Mouse (Mus musculus) kidney, embryonic 14.5 days (tissue): ENCODE results near the gene Bcl10. TPM values are rescaled to one million over a fixed set of nuclear protein-coding genes. Genes with fewer than 3 reads are reported as not detected.
A peak's percentile ranks its signal among the peaks of the same experiment; 100 is the strongest.
"Not testable (repeated sequence)": the region's sequence is repeated elsewhere in the genome, so short reads cannot be mapped to it uniquely, and the experiment has no call there.

Experiments used
- ATAC-seq: fragments of 200-750 bp; cut with Nextera tagmentation; 2 replicates; pipeline ENCODE4 v1.8.0; 2017; ENCODE audit warnings: moderate number of reproducible peaks, mild to moderate bottlenecking, moderate TSS enrichment, moderate library complexity; ENCODE audit not compliant: low FRiP score, low TSS enrichment
- H3K27ac ChIP-seq: fragments of 300-500 bp; sonication (generic); 2 replicates; pipeline ENCODE4 v1.5.1; 2014; ENCODE audit warnings: low read depth, mild to moderate bottlenecking, low read length, moderate library complexity, mixed read lengths
- H3K27me3 ChIP-seq: fragments of 300-500 bp; sonication (generic); 2 replicates; pipeline ENCODE4 v1.6.1; 2014; ENCODE audit warnings: mild to moderate bottlenecking, low read length; ENCODE audit not compliant: control insufficient read depth, insufficient read depth
- H3K36me3 ChIP-seq: fragments of 300-500 bp; sonication (generic); 2 replicates; pipeline ENCODE4 v1.6.1; 2014; ENCODE audit warnings: low read length, mixed read lengths; ENCODE audit not compliant: control insufficient read depth, insufficient read depth
- H3K4me1 ChIP-seq: fragments of 300-500 bp; sonication (generic); 2 replicates; pipeline ENCODE4 v1.6.1; 2014; ENCODE audit warnings: low read length, mixed read lengths; ENCODE audit not compliant: control insufficient read depth, insufficient read depth
- H3K4me2 ChIP-seq: fragments of 300-500 bp; sonication (generic); replicated peaks from 2 replicates; pipeline ENCODE4 v1.6.1; 2014; ENCODE audit warnings: low read depth, mild to moderate bottlenecking, low read length
- H3K4me3 ChIP-seq: fragments of 300-500 bp; sonication (generic); 2 replicates; pipeline ENCODE4 v1.5.1; 2014; ENCODE audit warnings: mild to moderate bottlenecking, low read length
- H3K9ac ChIP-seq: fragments of 300-500 bp; sonication (generic); 2 replicates; pipeline ENCODE4 v1.6.1; 2014; ENCODE audit warnings: low read depth, mild to moderate bottlenecking, low read length, moderate library complexity
- H3K9me3 ChIP-seq: fragments of 300-500 bp; sonication (generic); 2 replicates; pipeline ENCODE4 v1.6.1; 2016; ENCODE audit warnings: low read length; ENCODE audit not compliant: control insufficient read depth
- WGBS: fragments of 180-500 bp; shearing (Covaris S2); extraction: QIAGEN DNeasy Blood & Tissue Kit; methylation state at CpG from one replicate; pipeline ENCODE4 v1.1.7; 2014; 5-methylcytosine and 5-hydroxymethylcytosine counted together
- polyA plus RNA-seq: library from polyadenylated mRNA; unstranded; fragments of >200 nt; fragmentation: Nextera tagmentation; extraction: Ambion mirVana; gene quantifications from 2 replicates; pipeline ENCODE4 v1.2.1, GENCODE M21; 2014

Gene Bcl10
- polyA plus RNA-seq = 52.5 and 54.5 TPM in 2 replicates

DNA sequence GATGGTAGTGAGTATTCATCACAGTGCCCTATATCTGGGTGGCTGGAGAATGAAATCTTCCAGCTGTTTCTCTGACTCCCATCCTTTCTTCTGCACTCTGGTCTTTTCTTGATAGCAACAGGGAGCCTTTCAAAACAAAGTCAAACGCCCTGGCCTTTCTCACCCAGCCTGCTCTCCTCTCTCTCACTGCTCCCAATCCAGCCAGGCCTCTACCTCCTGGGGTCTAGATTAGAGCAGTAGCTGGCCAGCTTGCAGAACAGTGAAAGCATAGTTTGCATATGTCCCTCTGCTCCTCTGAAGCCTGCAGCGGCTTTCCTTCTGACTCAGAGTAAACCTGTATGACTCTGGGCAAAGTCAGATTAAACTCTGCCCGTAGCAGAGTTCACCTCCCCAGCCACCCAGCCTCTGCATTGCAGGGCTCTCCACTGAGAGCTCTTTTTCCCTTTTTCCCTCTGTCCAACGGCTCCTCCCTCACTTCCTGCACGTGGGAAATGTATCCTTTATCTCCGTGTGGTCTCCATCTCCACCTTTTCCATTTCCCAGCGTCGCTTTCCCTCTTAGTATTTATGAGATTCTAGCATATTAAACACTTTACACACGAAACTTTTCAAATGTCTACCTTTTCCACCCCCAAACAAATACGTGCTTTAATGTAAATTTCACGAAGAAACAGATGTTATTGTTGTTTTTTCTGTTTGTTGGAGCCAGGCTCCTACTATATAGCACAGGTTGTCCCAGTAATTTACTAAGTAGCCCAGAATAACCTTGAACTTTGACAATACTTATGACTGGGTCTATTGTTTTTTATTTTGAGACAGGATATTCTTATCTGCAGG lies at the start of gene Bcl10:
Gene Bcl10 (plus strand): TSS at position 786 of the 836 bp plus-strand sequence.
- H3K27ac ChIP-seq = peak within 1 kb of the TSS; percentile 87
- no peaks in the 10 kb centered on the region for H3K27me3 ChIP-seq
- no peaks in the 10 kb centered on the region for H3K9me3 ChIP-seq
- peak within 1 kb of the TSS; percentile 57 for H3K4me2 ChIP-seq
- WGBS = 36% methylated on average over 11 of the region's 11 CpGs
- H3K4me3 ChIP-seq = peak within 1 kb of the TSS; percentile 42
- peak within 1 kb of the TSS; percentile 34 for H3K9ac ChIP-seq
- H3K4me1 ChIP-seq = peaks cover 7% of the 10 kb centered on the region
- no peaks in the 10 kb centered on the region for H3K36me3 ChIP-seq
- ATAC-seq = no peak

DNA sequence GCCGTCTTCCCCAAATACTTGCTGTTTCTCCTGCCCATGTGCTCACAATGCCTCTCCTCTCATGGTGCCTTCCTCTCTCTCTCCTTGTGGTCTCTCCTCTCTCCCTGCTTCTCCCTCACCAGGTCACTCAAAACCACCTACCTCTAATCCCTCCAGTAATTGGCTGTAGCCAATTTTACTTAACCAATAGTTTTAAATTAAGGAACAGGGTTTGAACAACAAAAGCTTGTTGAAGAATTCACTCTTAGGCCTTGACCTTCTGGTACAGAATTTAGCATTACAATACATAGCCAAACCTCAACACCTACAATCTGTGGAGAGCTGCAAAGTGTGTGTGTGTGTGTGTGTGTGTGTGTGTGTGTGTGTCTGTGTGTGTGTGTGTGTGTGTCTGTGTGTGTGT lies 49.3 kb upstream of the Bcl10 start:
- Histone ChIP-seq H3K4me1 (no peaks in the 10 kb centered on the region), H3K36me3 (no peaks in the 10 kb centered on the region), H3K27me3 (no peaks in the 10 kb centered on the region), H3K9ac (no peak overlapping the region), H3K4me2 (no peak overlapping the region), H3K9me3 (no peaks in the 10 kb centered on the region), H3K4me3 (no peak overlapping the region), H3K27ac (no peak overlapping the region)
- WGBS = 88% methylated on average over 1 of the region's 1 CpGs
- no peak for ATAC-seq

DNA sequence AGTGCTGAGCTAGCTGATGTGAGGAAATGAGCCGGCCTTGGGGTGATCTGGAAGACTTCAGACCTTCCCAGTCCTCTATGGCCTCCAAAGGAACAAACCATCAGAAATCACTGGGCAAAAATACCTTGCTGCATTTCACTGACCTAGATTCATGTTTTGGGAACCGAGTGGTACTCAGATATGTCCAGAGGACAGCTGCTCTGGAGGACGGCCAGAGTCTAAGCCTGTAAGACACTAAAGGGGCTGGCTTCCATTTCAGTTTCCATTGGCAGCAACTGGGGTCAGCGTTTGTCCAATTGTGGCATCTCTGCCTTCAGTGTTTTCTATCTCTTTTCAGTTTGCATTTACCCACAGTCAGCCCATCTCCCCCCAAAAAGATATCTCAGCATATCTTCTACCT lies 48.5 kb upstream of the Bcl10 start:
- Histone ChIP-seq H3K9ac (no peak overlapping the region), H3K27ac (no peak overlapping the region), H3K36me3 (no peaks in the 10 kb centered on the region), H3K4me3 (no peak overlapping the region), H3K9me3 (no peaks in the 10 kb centered on the region), H3K27me3 (no peaks in the 10 kb centered on the region), H3K4me2 (no peak overlapping the region), H3K4me1 (no peaks in the 10 kb centered on the region)
- ATAC-seq = no peak
- 83% methylated on average over 4 of the region's 4 CpGs for WGBS

DNA sequence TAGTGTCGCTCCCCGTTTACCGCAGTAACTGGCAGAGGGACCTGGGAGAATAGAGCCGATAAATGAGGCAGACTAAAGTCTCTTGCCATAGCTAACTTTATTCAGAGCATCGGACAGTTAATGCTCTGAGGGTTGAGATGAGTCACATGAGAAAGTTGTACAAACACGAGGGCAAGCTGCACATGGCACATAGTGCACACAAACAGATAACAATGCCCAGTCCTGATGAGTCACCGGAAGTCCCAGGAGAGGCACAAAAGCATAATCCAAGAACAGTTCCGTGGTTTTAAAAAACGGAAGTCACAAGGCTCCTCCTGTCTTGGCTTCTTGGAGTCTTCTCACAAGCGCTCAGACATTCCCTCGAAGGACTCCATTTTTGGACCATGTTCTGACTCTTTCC lies 46.5 kb upstream of the Bcl10 start:
- H3K36me3 ChIP-seq = no peaks in the 10 kb centered on the region
- no peak overlapping the region for H3K4me3 ChIP-seq
- H3K27ac ChIP-seq = no peak overlapping the region
- no peak overlapping the region for H3K4me2 ChIP-seq
- H3K9me3 ChIP-seq = no peaks in the 10 kb centered on the region
- no peaks in the 10 kb centered on the region for H3K4me1 ChIP-seq
- ATAC-seq = no peak
- no peak overlapping the region for H3K9ac ChIP-seq
- 86% methylated on average over 11 of the region's 11 CpGs for WGBS
- no peaks in the 10 kb centered on the region for H3K27me3 ChIP-seq

DNA sequence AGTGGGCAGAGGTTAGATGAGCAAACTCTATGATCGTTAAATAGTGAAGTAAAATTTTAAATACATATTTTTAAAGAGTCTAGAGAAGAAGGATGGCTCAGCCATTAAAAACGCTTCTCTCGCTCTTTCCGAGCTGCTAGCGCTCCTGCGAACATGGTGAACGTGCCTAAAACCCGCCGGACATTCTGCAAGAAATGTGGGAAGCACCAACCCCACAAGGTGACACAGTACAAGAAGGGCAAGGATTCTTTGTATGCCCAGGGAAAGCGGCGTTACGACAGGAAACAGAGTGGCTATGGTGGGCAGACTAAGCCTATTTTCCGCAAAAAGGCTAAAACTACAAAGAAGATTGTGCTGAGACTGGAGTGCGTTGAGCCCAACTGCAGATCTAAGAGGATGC lies 43.7 kb upstream of the Bcl10 start:
- not testable (repeated sequence) for H3K9ac ChIP-seq, ATAC-seq, H3K9me3 ChIP-seq, H3K4me1 ChIP-seq, H3K27me3 ChIP-seq, H3K36me3 ChIP-seq, H3K27ac ChIP-seq, H3K4me2 ChIP-seq, H3K4me3 ChIP-seq
- WGBS = 96% methylated on average over 13 of the region's 14 CpGs

DNA sequence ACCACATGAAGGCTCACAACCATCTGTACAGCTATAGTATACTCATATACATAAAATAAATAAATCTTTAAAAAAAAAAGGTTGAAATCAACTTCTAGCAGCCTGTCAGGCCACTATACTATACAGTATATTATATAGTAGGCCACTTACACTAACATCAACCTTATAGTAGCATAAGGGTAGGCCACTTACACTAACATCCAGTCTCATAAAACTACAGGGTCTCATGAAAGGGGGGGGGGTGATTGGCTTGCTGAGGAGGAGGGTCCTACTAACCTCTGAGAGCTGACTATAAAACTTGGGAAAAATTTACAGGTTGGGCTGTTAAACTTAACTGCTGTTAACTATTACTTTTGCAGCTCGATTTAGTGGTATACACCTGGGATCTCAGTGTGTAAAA lies 42.3 kb upstream of the Bcl10 start:
- Histone ChIP-seq H3K4me2 (no peak overlapping the region), H3K4me1 (no peaks in the 10 kb centered on the region), H3K27me3 (no peaks in the 10 kb centered on the region), H3K9ac (no peak overlapping the region), H3K4me3 (no peak overlapping the region), H3K9me3 (no peaks in the 10 kb centered on the region), H3K36me3 (no peaks in the 10 kb centered on the region), H3K27ac (no peak overlapping the region)
- WGBS = 38% methylated on average over 1 of the region's 1 CpGs
- ATAC-seq = no peak

DNA sequence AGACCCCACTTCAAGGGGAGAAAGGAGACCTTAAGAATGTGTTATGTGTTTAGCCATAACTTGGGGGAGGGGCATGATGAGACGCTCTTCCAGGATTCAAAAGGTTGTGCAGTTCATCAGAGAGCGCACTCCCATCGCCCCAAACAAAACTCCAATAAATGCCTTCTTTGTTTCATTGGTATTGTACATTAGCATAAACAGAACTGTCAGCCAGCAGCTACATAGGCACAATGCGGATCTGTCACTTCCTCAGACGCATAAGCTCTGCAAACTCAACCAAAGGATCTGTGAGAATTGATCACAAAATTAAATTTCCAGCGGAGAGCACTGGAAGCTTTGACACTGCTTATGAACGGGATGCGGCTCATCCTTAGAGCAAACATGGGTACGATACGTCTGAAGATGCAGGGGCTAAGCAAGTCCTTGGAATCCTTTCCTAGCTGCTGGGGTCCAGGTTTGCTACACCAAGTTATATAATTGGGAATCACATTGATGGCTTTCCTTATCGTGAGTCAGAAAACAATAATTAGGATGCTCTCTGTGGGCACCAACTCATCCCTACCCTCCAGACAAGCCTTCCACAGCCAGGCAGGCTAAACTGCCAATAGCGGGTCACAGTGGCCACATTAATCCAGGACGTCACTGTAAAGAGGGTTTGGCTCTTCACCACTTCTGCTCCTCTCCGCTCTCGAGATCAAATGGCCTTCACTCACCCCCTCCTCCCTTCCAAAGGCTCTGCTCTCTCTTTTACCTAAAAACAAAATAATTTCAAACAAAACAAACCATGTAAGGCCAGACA lies 40.3 kb upstream of the Bcl10 start:
- no peaks in the 10 kb centered on the region for H3K36me3 ChIP-seq
- H3K4me2 ChIP-seq = no peak overlapping the region
- no peaks in the 10 kb centered on the region for H3K9me3 ChIP-seq
- H3K4me3 ChIP-seq = no peak overlapping the region
- no peaks in the 10 kb centered on the region for H3K27me3 ChIP-seq
- 88% methylated on average over 15 of the region's 15 CpGs for WGBS
- no peak overlapping the region for H3K9ac ChIP-seq
- no peak overlapping the region for H3K27ac ChIP-seq
- ATAC-seq = no peak
- H3K4me1 ChIP-seq = peaks cover 5% of the 10 kb centered on the region; the same call in 1 of the 2 replicates

DNA sequence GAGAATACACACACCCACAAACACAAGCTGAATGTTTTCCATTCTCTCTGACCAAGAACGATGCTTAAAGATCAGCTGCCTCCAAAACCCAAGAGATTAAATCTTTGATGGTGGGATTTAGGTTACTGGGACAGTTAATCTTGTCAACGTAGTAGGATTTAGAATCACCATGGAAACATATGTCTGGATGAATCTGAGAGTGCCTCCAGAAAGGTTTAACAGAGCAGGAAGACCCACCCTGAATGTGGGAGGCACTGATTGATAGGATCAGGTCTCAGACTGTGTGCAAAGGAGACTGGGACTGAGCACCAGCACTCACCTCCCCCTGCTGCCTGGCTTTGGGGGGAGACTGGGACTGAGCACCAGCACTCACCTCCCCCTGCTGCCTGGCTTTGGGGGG lies 39.4 kb upstream of the Bcl10 start:
- H3K27me3 ChIP-seq = no peaks in the 10 kb centered on the region
- no peak overlapping the region for H3K4me2 ChIP-seq
- 36% methylated on average over 2 of the region's 2 CpGs for WGBS
- H3K27ac ChIP-seq = no peak overlapping the region
- no peak overlapping the region for H3K9ac ChIP-seq
- ATAC-seq = peak; percentile 28; the same call in 1 of the 2 replicates
- no peaks in the 10 kb centered on the region for H3K36me3 ChIP-seq
- peaks cover 5% of the 10 kb centered on the region; the same call in 1 of the 2 replicates for H3K4me1 ChIP-seq
- no peaks in the 10 kb centered on the region for H3K9me3 ChIP-seq
- H3K4me3 ChIP-seq = no peak overlapping the region

DNA sequence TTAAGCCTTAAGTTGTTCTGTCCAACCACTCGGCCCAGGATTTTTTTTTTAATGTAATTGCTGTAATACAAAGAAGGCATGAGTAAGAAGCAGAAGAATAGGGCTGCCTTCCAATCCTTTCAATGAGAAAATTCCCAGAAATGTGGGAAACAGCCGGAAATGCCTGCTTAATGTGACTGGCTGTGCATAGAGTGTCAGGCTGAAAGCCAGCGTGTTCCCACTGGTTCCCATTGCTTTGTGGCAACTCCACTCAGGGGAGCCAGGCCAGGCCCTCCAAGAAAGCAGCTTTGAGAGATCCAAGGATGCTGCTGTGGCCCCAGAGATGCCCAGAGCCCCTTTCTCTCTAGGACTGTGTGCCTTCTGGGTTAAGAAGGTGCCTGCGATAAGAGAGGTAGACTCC lies 37.2 kb upstream of the Bcl10 start:
- no peaks in the 10 kb centered on the region for H3K9me3 ChIP-seq
- peak overlapping the region; percentile 8; the same call in 1 of the 2 replicates for H3K27ac ChIP-seq
- H3K4me2 ChIP-seq = no peak overlapping the region
- no peaks in the 10 kb centered on the region for H3K36me3 ChIP-seq
- peaks cover 5% of the 10 kb centered on the region; the same call in 1 of the 2 replicates for H3K4me1 ChIP-seq
- H3K4me3 ChIP-seq = no peak overlapping the region
- no peak for ATAC-seq
- WGBS = 82% methylated on average over 4 of the region's 4 CpGs
- no peak overlapping the region for H3K9ac ChIP-seq
- no peaks in the 10 kb centered on the region for H3K27me3 ChIP-seq
